Mouse (Mus musculus) adrenal gland, adult 18-20 months (tissue): ENCODE results near the gene Sfta2. TPM values are rescaled to one million over a fixed set of nuclear protein-coding genes. Genes with fewer than 3 reads are reported as not detected.

Experiments
- total RNA-seq, 2 experiments: library from RNA; stranded (reverse); gene quantifications; 1 replicate in 1 of 2; 2 replicates in 1 of 2; pipeline ENCODE4 v1.2.3; 2021

Sfta2 gene
- total RNA-seq, 2 experiments from 2014 or later, result not detected

Other genes starting within 250 kb of the Sfta2 start
- 10 to 100 TPM; 28.3 to 79.1 TPM for gene H2-Q4, start 221.9 kb upstream of the Sfta2 start, total RNA-seq
- gene H2-Q6, start 176.7 kb upstream of the Sfta2 start, total RNA-seq, result 10 to 100 TPM in 1 of 2 experiments, 1 to 10 TPM in 1; 5.0 to 33.9 TPM
- 10 to 100 TPM in 1 of 2 experiments, 1 to 10 TPM in 1; 8.0 to 28.6 TPM for gene H2-Q7, start 162.4 kb upstream of the Sfta2 start, total RNA-seq
- gene H2-Q10, start 131.5 kb upstream of the Sfta2 start, total RNA-seq, result 10 to 100 TPM; 11.3 to 19.5 TPM
- gene Pou5f1, start 95.5 kb upstream of the Sfta2 start, total RNA-seq, result under 1 TPM in 1 of 2 experiments, not detected in 1; 0.23 TPM
- gene Tcf19, start 84.7 kb upstream of the Sfta2 start, total RNA-seq, result 1 to 10 TPM; 3.0 to 3.7 TPM
- 1 to 10 TPM; 6.3 to 6.7 TPM for gene Cchcr1, start 84.4 kb upstream of the Sfta2 start, total RNA-seq
- not detected for gene Psors1c2, start 68.3 kb upstream of the Sfta2 start, total RNA-seq
- 1 to 10 TPM in 1 of 2 experiments, under 1 TPM in 1; 0.10 to 7.1 TPM for gene Cdsn, start 49.4 kb upstream of the Sfta2 start, total RNA-seq
- gene 2300002M23Rik, start 34.1 kb upstream of the Sfta2 start, total RNA-seq, result not detected
- gene Gm9573, start 25.1 kb downstream of the Sfta2 start, total RNA-seq, result not detected
- not detected for gene Mucl3, start 42.1 kb downstream of the Sfta2 start, total RNA-seq
- 10 to 100 TPM; 37.2 to 38.7 TPM for gene Vars2, start 66.0 kb downstream of the Sfta2 start, total RNA-seq
- 10 to 100 TPM; 20.2 to 20.8 TPM for gene Gtf2h4, start 72.2 kb downstream of the Sfta2 start, total RNA-seq
- 10 to 100 TPM; 33.5 to 44.1 TPM for gene Ddr1, start 103.1 kb downstream of the Sfta2 start, total RNA-seq
- 10 to 100 TPM in 1 of 2 experiments, 1 to 10 TPM in 1; 7.9 to 19.0 TPM for gene Ier3, start 220.1 kb downstream of the Sfta2 start, total RNA-seq
- 10 to 100 TPM; 62.9 to 71.2 TPM for gene Flot1, start 221.7 kb downstream of the Sfta2 start, total RNA-seq
- 100 to 1,000 TPM; 134 to 185 TPM for gene Tubb5, start 236.8 kb downstream of the Sfta2 start, total RNA-seq
- 10 to 100 TPM; 11.5 to 16.7 TPM for gene Mdc1, start 240.0 kb downstream of the Sfta2 start, total RNA-seq